Mouse (Mus musculus) erythroblast, embryonic 14.5 days (primary cell): ENCODE data around the gene Bcas1.

Source experiments
- GATA1 ChIP-seq: IDR thresholded peaks from 2 replicates; pipeline ENCODE4 v1.6.1; 2012; ENCODE audit warnings: low read length, inconsistent platforms, mixed read lengths
- TAL1 ChIP-seq: IDR thresholded peaks from 3 replicates; pipeline ENCODE4 v1.6.1; 2012; ENCODE audit warnings: low read length, inconsistent platforms, mixed read lengths

GRCm38 (mm10) chr2:170385556-170385955 is 42.1 kb downstream of the Bcas1 start:
- TF ChIP-seq TAL1 (no peak), GATA1 (no peak)
